ENCODE assay signal across 28 mouse cellular contexts in the genomic region with DNA sequence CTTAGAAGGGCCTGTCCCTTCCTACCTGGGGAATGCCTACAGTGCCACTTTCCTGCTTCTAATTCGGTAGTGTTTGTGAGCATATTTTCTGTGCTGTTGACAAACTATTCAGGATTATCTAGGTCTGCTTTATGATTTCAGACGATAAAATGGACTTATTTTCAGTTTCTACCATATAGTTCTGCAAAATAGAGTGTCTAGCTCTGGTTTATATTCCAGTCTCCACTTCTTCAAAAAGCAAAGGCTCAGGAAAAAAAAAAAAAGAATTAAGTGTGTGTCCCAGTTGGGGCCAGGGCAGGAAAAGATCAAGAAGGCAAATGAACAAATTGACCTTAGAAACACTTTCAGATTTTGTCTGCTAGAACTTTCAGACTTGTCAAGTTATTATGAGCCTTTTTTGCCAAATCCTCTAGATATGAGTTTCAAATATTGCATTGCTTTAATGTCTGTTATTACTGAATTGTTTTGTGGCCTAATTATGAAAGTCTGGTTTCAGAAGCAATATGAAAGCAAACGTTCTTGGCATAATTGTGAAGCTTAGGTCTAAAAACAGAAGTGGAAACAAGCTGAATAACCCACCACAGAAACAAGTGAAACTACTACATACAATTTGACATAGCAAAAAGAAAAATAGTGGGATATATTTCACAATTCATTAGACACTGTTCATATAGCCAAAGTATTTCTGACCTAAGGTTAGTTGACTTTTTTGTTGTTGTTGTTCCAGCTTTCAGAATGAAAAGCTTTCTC. TPM values are rescaled to one million over a fixed set of nuclear protein-coding genes. Genes with fewer than 3 reads are reported as not detected.
DNase-seq lines count a peak whose midpoint lies in the region; ATAC-seq and TF ChIP-seq lines count a peak whose summit lies in the region.
"Had no signal": no experiment of that assay in that cellular context is flagged by ENCODE, and none has a peak within 500 bp of the region (broad histone marks: within the 10 kb centered on the region; RNA-seq: fewer than 3 reads in every experiment).

No protein-coding gene starts in this region.

- no peak overlapping the region for H3K9ac ChIP-seq in liver, adult 2 months (ENCODE audit: low read depth, low read length)
- H3K9ac ChIP-seq in liver, postnatal 0 days (replicated peaks): no peak overlapping the region
- H3K9ac ChIP-seq: embryonic facial prominence, embryonic 12.5 days; embryonic facial prominence, embryonic 15.5 days; forebrain, postnatal 0 days; heart, embryonic 12.5 days; heart, embryonic 15.5 days; hindbrain, embryonic 13.5 days had no signal

- no peak for ATAC-seq in liver, postnatal 0 days
- ATAC-seq in common myeloid progenitor, adult 5-6 weeks (replicated peaks; ENCODE audit: low read depth, poor library complexity, severe bottlenecking): peak; percentile 76
- ATAC-seq in megakaryocyte progenitor cell, adult 5-6 weeks (replicated peaks; ENCODE audit: poor library complexity): peak; percentile 93
- ATAC-seq: forebrain, embryonic 14.5 days; forebrain, postnatal 0 days; hindbrain, embryonic 16.5 days; intestine, embryonic 16.5 days had no signal

- no peak overlapping the region for H3K4me3 ChIP-seq in liver, adult 2 months (ENCODE audit: insufficient read depth, low read depth, low read length)
- H3K4me3 ChIP-seq in liver, postnatal 0 days (ENCODE audit: low read depth, low read length): no peak overlapping the region
- H3K4me3 ChIP-seq: embryonic facial prominence, embryonic 12.5 days; embryonic facial prominence, embryonic 15.5 days; heart, adult 2 months; heart, embryonic 12.5 days; heart, embryonic 15.5 days; hindbrain, embryonic 10.5 days; hindbrain, embryonic 13.5 days had no signal

- H3K27me3 ChIP-seq in liver, adult 2 months (ENCODE audit: control insufficient read depth, insufficient read depth, low read length): no peaks in the 10 kb centered on the region
- no peaks in the 10 kb centered on the region for H3K27me3 ChIP-seq in liver, postnatal 0 days (ENCODE audit: insufficient read depth, low read length)
- H3K27me3 ChIP-seq: embryonic facial prominence, embryonic 12.5 days; embryonic facial prominence, embryonic 15.5 days; heart, embryonic 12.5 days; heart, embryonic 15.5 days; hindbrain, embryonic 13.5 days had no signal

- no peak overlapping the region for H3K4me2 ChIP-seq in liver, postnatal 0 days (ENCODE audit: low read depth, low read length)
- H3K4me2 ChIP-seq: embryonic facial prominence, embryonic 12.5 days; embryonic facial prominence, embryonic 15.5 days; heart, embryonic 12.5 days; heart, embryonic 15.5 days; hindbrain, embryonic 13.5 days had no signal

- TF ChIP-seq EP300 in liver, postnatal 0 days (IDR thresholded peaks at IDR 0.05; ENCODE audit: low read depth): no peak

- 47% methylated on average over 3 of the region's 3 CpGs for WGBS in liver, adult 2 months
- 45% methylated on average over 3 of the region's 3 CpGs for WGBS in liver, postnatal 0 days (ENCODE audit: insufficient replicate concordance)

- DNase-seq in liver, adult 2 months (ENCODE audit: extremely low read depth, low read depth, low spot score): peak; percentile 6
- DNase-seq in liver, postnatal 0 days: no peak
- DNase-seq in heart, adult 8-10 months (ENCODE audit: low spot score): no peak
- DNase-seq in right cerebral cortex, adult 2 months (ENCODE audit: low spot score in 2 of 2): no peak
- no peak for DNase-seq in heart, postnatal 14 days
- DNase-seq: adrenal gland, adult 8-10 months; adrenal gland, postnatal 25 days; B cell, adult 2 months; cerebellum, adult 18-20 months; cerebellum, adult 9-10 months; cerebellum, postnatal 14 days; forebrain, postnatal 0 days; gastrocnemius, postnatal 25 days; heart, adult 2 months; heart, postnatal 36 days had no signal

- no peak overlapping the region for H3K27ac ChIP-seq in liver, adult 2 months (replicated peaks; ENCODE audit: insufficient read depth, low read depth, low read length)
- H3K27ac ChIP-seq in liver, postnatal 0 days (ENCODE audit: low read depth): no peak overlapping the region
- H3K27ac ChIP-seq: embryonic facial prominence, embryonic 12.5 days; embryonic facial prominence, embryonic 15.5 days; heart, adult 2 months; heart, embryonic 15.5 days; hindbrain, embryonic 10.5 days; hindbrain, embryonic 13.5 days had no signal

- TF ChIP-seq POLR2A in liver, adult 2 months (IDR thresholded peaks at IDR 0.05; ENCODE audit: extremely low read depth, insufficient read depth, low read length): no peak

- no peaks in the 10 kb centered on the region for H3K79me2 ChIP-seq in liver, adult 2 months (ENCODE audit: control insufficient read depth, insufficient read depth, low read length)

- no peaks in the 10 kb centered on the region for H3K4me1 ChIP-seq in liver, adult 2 months (ENCODE audit: control insufficient read depth, insufficient read depth, low read length)
- H3K4me1 ChIP-seq in liver, postnatal 0 days (ENCODE audit: insufficient read depth): no peaks in the 10 kb centered on the region
- H3K4me1 ChIP-seq: embryonic facial prominence, embryonic 12.5 days; embryonic facial prominence, embryonic 15.5 days; heart, embryonic 12.5 days; heart, embryonic 15.5 days; hindbrain, embryonic 10.5 days; hindbrain, embryonic 13.5 days had no signal

- TF ChIP-seq CTCF in liver, adult 2 months (IDR thresholded peaks at IDR 0.05; ENCODE audit: low read depth, low read length): no peak
- TF ChIP-seq CTCF in liver, postnatal 0 days (IDR thresholded peaks at IDR 0.05; ENCODE audit: low read depth): no peak

- no peaks in the 10 kb centered on the region for H3K9me3 ChIP-seq in liver, postnatal 0 days (ENCODE audit: low read length)
- H3K9me3 ChIP-seq: embryonic facial prominence, embryonic 12.5 days; embryonic facial prominence, embryonic 15.5 days; heart, embryonic 12.5 days; heart, embryonic 15.5 days; hindbrain, embryonic 10.5 days; hindbrain, embryonic 13.5 days had no signal

- H3K36me3 ChIP-seq in liver, adult 2 months (ENCODE audit: control insufficient read depth, insufficient read depth, low read length): no peaks in the 10 kb centered on the region
- no peaks in the 10 kb centered on the region for H3K36me3 ChIP-seq in liver, postnatal 0 days (replicated peaks; ENCODE audit: insufficient read depth, low read length)
- H3K36me3 ChIP-seq: embryonic facial prominence, embryonic 12.5 days; embryonic facial prominence, embryonic 15.5 days; heart, embryonic 12.5 days; heart, embryonic 15.5 days; hindbrain, embryonic 10.5 days; hindbrain, embryonic 13.5 days had no signal

- intact Hi-C loops in heart, postnatal 14 days (cut with DNase I): no loop called here

RNA-seq across cellular contexts. Expression of a gene that starts 0.9 kb away (rescaled TPM):
- 0.13 and 0.18 TPM in 2 replicates for total RNA-seq in liver, adult 2 months (2014; rRNA removed)
- polyA plus RNA-seq in liver, adult 2 months (2012; rRNA removed): not detected in 2 replicates
- 0.04 TPM in 1 of 2 replicates, not detected in the other for polyA plus RNA-seq in liver, postnatal 0 days (2015; fragmentation: Nextera tagmentation; extraction: Ambion mirVana)
- not detected in 2 replicates for total RNA-seq in common myeloid progenitor, adult 5-6 weeks (2017)
- not detected in 2 replicates for total RNA-seq in megakaryocyte progenitor cell, adult 5-6 weeks (2015)
- not detected in 2 replicates for total RNA-seq in megakaryocyte progenitor cell, adult 5-6 weeks (2017)
- not detected for total RNA-seq in heart, adult 8-10 months (2022)
- total RNA-seq in heart, postnatal 14 days (2021): not detected
- total RNA-seq: adrenal gland, adult 8-10 months; adrenal gland, postnatal 25 days; gastrocnemius, adult 8-10 months; gastrocnemius, postnatal 25 days; heart, adult 2 months; heart, postnatal 36 days; MEL had no signal
- polyA plus RNA-seq: forebrain, embryonic 14.5 days; forebrain, postnatal 0 days; heart, adult 2 months; hindbrain, embryonic 13.5 days; hindbrain, embryonic 16.5 days had no signal
